Mouse (Mus musculus): Measurements from ENCODE around the gene Dbf4.

DNA sequence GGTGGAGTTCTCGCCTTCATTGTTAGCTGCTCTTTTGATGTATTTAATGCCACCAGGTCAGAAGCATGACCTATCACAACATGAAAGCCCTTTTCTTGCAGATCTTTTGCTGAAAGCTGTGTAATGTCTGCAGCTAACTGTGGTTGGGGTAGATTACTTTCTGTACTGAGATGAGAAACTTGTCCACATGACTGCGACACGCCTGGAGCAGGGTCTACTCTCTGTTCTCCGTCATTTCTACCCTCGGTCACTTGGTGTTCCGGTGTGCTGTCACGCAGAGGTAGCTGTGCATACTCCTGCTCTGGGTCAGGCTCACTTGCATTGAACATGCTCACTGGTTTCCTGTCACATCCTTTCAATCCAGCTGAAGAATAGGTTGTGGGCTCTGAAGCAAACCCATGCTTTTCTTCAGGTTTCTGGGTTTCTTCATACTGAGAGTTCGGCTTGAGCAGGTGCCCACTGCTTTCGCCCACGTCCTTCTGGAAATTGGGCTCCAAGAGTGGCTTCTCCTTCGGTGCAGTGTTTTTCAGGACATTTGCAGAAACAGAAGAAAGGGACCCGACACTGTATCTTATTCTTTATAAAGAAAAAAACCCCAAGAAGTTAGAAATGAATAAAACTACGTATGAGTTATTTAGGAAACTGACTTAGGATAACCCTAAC lies 24.8 kb downstream of the Dbf4 start:
- TF ChIP-seq GATA1 (IDR thresholded peaks at IDR 0.05; ENCODE audit: low read length): no peak
- TF ChIP-seq TAL1 (IDR thresholded peaks at IDR 0.05; ENCODE audit: low read length): no peak
